Mouse (Mus musculus): Measurements from ENCODE around the gene Sgo2b.

DNA sequence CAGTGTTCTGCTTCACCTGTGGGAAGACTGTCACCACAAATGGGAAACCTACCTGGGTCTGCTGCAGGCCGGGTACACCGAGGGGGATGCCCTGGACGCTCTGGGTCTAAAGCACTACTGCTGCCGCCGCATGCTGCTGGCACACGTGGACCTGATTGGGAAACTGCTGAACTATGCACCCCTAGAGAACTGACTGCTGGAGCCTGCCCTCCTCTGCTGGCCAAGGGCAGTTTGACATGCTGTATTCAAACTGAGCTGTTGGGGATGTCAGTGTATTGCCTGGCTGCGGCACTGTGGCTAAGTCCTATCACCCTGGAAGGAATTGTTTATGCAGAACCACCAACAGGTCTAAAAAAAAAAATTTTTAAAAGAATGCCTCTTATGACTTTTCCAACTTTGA is 18.9 kb downstream of the Sgo2b start:
- no peak for TF ChIP-seq CTCF (IDR thresholded peaks at IDR 0.05; ENCODE audit: borderline replicate concordance, control insufficient read depth, extremely low read depth, insufficient read depth, low read length, poor library complexity)
- TF ChIP-seq POLR2A (IDR thresholded peaks at IDR 0.05; ENCODE audit: control insufficient read depth, extremely low read depth, insufficient read depth, low read length, poor library complexity) = no peak

All from thymus, adult 2 months (tissue).